Mouse (Mus musculus) liver (tissue): ENCODE results near the gene Hddc3.
"Not testable (repeated sequence)": the region's sequence is repeated elsewhere in the genome, so short reads cannot be mapped to it uniquely, and the experiment has no call there.

ENCODE experiments used
- DNase-seq: peaks from one replicate; pipeline ENCODE4 v3.0.0-alpha.2; 2020; ENCODE audit warnings: mixed read lengths

Hddc3 gene

DNA sequence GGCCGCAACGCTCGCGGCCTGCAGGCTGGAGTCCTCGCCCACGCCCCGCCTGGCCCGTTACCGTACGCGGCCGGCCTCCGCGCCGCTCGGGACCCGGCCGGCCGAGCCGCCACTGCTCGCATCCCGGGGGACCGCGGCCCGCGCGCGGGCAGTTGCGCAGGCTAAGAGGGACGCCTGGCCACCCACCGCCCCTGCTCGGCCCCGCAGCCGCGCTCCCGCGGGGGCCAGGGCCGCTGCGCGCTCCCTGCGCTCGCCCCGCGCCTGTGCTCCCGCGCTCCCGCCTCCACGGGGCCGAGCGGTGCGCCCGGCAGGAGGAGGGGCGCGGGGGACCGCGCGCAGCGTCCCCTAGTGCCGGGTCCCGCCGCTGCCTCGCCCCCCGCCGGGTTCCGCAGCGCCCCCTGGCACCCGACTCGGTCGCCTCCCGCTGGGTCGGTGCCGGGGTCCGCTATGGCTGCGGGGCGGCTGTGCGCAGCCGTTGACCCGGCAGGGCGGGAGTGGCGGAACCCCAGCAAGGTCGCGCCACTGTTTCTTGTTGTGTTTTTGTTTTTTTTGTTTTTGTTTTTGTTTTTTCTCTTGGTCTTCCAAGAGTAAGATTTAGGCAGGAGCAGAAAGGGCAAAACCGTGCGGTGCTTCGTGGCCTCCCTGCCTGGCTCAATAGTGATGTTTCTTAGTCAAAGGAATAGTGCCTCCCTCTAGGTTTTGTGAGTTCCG lies 28.3 kb downstream of the Hddc3 start, which contains the start of gene Man2a2:
Gene Man2a2, minus strand, starts transcription at position 335 of the 711 bp plus-strand sequence.
- peak; percentile 68 for DNase-seq

DNA sequence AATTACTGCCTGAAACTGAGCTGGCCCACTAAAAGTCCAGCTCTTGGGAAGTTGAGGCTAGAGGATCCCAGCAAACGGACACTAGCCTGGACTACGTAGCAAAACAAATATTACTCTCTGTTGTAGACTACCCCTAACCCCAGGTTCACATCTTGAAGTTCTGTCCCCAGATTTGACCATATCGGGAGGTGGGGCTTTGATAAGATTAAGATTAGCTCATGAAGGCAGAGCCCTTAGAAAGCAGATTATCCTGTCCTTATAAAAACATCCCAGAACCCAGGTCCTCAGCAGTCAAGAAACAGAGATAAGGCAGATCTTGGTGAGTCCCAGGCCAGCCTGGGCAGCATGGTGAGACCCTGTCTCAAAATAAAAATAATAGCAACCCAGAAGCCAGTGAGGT lies 29.3 kb downstream of the Hddc3 start:
- DNase-seq: no peak

DNA sequence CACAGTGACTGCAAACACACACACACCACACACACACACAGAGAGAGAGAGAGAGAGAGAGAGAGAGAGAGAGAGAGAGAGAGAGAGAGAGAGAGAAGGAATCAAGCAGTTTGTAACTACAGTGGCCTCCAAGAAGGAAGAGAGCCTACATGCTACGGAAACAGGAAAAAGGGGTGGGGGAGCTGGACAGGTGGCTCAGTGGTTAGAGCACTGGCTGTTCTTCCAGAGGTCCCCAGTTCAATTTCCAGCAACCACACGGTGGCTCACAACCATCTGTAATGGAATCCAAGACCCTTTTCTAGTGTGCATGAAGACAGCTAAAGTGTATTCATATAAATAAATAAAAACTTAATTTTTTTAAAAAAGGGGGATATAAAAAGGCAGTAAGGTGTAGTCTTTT lies 29.8 kb downstream of the Hddc3 start:
- no peak for DNase-seq

DNA sequence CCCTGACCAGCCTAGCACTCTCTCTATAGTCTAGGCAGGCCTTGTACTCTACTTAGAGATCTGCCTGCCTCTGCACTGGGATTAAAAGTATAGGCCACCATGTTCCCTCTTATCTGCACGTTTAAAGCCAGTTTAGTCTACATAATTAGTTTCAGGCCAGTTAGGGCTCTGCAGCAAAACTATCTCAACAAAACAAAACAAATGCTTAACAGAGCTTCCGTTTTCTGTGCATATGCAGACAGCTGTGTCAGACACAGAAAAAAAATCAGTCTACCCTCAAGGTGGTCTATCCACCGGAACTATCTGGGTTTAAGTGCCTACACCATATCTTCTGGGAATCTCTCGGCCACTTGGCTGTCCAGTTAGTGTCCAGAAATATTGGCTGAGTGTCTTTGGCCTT lies 30.4 kb downstream of the Hddc3 start:
- no peak for DNase-seq

DNA sequence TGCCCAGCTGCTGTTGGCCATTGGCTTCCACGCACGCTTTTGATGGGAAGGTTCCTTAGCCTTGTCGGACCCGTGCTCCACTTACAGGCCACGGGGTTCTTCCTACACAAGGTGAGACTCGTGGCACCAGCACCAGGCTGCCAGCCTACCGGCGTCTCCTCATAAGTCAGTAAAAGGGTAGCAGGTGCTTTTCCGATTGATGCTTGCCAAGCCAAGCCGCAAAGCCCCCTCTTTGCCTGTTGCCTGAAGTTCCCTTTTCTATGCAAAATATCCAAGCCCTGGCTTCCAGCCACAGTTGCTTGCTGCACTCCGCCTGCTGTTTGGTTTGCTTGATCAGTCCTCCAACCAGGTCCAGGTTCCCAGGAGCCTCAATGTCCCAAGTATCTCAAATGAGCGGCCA lies 30.9 kb downstream of the Hddc3 start:
- no peak for DNase-seq

DNA sequence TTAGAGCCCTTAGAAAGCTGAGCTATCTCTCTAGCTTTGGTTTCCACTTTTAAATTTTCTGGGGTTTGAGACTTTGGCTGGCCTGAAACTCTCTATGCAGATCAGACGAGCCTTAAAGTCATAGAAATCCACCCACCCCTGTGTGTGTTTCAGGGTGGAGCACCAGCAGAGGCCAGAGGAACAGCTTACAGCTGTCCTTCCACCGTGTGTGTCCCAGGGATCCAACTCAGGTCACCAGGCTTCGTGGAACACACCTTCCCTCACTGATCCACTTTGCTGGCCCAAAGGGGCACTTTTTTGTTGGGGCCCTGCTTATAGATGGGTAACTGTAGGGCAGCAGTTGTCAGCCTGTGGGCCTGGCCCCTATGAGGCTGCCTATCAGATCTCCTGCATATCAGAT lies 31.4 kb downstream of the Hddc3 start:
- DNase-seq: no peak

DNA sequence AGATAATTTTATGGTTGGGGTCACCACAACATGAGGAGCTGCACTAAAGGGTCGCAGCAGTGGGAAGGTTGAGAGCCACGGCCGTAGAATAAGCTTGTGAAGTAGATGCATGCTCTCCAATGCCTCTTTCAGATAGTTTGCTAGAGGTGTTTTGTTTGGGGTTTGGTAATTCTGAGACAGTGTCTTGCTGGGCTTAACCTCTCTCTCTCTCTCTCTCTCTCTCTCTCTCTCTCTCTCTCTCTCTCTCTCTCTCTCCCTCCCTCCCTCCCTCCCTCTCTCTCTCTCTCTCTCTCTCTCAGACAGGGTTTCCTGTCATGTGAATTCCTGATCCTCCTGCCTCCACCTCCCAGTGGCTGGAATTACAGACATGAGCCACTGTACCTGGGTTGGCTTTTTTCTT lies 31.8 kb downstream of the Hddc3 start:
- no peak for DNase-seq

DNA sequence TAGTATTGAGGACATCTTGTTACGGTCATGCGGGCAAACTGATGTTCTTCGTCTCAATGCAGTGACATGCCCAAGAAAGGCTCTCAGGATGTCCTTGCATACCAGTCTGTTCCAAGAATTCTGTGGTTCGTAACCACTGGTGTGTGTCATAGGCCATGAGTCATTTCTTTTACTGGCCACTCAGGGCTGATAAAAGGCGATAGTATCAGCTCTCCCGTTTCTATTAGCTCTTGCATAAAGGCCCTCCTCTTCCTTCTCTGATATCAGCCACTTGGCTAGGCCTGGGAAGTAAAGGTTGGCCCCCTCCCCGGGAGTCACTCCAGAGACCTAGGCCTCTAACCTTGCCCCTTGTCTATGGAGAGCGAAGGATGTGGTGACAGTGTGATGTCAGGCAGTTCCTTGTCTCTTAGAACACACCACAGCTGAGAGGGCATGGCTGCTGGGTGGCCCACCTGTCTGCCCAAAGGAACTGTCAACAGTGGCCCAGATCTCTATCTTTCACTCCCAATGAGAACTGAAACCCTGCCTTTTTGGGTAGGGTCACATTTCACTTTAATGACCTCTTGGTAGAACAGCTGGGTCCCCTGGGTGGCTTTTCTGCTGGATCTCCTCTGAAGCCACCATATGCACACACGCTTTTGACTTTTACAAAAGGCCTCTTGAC lies 32.6 kb downstream of the Hddc3 start:
- no peak for DNase-seq

DNA sequence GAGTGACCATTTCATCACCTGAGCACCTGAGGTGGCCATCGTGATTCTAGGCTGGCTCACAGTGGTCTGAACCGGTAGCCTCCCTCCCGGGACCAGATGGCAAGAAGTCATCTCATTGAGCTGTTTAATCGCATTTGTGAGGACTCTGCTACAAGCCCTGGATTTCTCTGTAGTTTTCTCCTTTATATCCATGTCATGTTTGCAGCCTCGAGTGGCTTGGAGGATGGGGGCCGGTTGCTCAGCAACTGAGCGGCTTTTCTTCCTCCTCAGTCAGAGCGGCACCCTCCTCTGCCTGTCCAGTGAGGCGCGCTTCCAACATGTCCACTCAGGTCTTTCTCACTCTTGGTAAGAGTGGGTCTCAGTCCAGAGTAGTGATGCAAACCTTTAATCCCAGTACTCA lies 33.3 kb downstream of the Hddc3 start:
- no peak for DNase-seq

DNA sequence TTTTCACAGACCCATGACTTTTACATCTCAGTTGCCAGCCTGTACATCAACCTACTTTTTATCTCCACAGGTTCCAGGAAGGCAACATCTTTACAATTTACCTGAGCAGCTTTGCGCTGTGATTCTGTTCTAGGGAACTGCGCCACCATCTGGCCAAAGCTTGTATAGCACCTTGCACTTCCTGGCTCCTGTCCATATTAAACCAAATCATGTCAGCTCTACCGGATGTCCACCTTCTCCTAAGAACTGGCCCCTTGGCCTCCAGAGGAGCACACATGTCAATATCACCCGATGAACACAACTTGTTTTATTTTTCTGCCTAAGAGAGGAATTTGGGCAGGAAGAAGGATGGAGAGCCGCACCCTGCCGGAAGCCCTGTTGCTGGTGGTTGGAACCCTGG lies 34.6 kb downstream of the Hddc3 start:
- DNase-seq: peak; percentile 65

DNA sequence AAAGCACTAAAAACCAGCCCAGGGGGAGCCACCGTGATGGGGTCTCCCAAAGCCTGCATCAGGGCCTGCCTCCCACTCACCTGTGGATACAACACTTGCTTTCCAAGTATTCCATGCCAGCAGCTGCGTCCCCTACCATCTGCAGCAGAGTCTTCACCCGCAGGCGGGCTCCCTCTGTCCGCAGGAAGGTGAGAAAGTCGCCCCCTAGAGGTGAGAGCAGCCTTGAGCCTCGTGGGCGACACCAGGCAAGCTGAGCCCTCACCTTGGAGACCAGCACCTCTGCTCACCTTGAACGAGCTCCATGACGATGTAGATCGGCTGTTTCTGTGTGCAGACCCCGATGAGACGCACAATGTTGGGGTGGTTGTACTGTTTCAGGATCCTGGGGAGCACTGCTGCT lies 36.6 kb downstream of the Hddc3 start:
- peak; percentile 46 for DNase-seq

DNA sequence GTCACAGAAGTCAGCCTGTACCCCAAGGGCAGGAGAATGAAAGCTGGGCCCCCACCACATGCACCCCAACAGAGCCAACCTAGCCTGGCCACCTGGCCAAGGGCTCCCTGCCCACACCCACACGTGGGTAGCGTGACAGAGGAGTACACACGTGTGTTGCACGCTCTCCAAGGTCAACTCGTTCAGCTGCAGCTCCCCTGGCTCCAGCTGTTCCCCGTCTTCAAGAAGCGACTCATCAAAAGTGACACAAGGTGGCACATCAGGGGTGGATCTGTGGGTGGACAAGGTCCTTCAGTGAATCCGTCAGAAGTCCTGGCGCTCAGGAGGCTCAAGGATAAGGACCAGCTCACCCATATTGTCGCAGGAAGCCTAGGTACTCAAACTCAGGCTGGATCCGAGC lies 40.0 kb downstream of the Hddc3 start:
- no peak for DNase-seq

DNA sequence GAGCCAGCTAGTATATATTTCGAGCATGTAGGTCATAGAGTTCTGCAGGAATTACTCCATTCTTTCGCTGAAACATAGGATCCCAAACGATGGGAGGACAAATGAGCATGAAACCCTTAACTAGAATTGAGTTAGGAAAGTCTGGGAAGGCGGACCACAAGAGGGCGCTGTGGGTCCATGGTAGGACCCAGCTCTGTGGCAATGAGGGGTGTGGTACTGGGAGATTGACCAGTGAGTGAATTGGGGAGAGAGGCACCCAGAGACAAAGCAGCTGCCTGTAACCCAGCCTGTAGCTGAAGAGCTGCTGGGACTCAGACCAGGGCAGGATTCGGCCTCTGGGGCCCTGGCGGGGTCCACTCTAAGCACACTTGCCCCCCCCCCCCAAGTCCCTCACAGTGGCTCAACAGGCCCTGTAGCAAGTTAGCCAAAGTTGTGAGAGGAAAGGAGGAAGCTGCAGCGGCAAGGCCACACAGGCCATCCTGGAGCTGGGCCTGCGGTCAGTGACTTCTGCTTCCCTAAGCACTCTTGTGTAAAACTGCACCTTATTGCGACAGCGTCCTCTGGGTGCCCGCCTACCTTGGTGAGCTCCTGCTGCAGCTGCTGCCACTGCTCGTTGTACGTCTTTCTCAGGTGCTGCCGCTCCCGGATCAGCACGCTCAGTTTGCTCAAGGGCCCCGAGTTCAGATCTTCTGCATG lies 43.5 kb downstream of the Hddc3 start:
- peak; percentile 87 for DNase-seq

DNA sequence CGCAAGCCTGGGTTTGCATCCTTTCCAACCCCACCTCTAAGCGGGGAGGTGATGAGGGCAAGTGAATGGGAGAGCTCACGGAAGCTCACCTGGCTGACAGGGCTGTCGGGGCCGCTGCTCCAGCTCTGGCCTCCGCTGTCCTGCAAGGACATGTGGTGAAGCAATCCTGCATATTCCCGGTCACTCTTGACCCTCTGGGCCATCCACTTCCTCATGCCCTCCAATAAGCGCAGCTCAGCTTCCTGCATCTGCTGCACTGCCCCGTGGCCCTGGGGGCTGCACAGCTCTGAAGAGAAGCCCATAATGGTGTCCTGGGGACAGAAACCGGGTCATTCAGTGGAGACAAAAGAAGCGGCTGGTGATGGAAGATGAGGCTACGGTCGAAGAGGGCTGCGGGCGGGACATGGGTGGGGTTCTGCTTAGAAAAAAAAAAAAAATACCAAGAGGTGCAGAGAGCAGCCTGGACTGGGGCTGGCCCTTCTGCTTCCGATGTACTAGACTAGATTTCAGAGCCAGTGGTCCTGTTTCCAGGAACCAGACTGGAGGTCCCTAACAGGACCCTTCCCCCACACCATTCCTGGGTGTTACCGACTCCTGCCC lies 44.2 kb downstream of the Hddc3 start:
- DNase-seq: no peak

DNA sequence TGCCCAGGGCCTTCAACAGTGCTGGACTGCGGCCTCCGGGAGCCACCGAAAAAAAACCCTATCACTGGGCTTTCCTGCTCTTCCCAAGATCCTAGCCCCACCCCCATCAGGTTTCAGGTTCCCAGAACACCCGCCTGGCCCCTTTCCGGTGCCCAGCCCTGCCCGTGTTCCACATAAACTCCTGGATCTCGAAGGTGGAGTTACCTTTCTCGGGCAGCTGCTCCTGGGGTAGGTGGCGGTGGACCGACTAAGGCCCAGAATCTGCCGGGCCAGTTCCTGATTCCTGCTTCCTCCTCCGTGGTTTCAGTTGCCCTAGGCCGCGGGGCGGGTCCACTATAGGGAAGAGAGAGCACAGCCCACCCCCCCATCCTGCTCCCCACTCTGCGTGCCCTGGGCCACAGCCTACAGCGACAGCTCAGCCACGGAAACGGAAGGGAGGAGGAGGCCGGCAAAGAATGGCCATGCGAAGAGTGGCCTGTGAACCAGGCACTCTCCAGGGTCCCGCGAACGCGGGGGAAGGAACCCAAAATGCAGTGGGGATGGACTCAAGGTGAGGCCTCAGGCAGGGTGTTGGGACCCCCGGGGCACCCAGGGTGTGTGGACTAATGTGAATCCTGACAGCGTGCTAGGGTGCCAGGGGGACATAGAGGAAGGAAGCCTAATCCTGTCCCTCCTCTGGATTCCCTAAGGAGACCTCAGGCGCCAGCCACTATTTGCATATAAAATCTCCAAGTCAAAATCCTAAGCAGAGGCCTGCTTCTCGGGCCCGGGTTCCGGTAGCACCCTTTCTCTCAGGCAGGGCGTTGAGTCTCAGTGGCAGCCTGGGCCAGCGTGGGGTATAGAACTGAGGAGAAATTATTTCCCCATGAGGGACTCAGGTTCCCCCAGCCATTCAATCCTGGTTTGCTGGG lies 45.0 kb downstream of the Hddc3 start, which contains the start of gene Fes:
Gene Fes, minus strand, starts transcription at position 314 of the 911 bp plus-strand sequence.
- DNase-seq: peak; percentile 65

DNA sequence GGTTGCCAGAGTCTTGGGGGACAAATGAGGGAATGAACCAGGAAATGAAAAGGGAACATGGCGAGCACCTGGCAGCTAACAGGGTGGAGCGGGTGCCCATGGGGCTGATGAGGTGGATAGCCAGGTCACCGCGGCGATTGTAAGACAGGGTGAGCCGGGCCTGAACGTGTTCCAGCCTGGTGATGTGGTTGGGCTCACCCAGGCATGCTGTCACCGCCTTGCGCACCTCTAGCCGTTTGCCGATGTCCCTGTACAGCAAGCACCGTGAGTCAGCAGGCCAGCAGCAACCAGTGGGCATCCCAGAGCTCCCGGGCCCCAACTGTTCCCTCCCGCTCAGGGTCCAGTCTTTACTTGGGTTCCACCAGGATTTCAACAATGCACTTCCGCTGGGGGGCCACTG lies 49.2 kb downstream of the Hddc3 start:
- DNase-seq: no peak

DNA sequence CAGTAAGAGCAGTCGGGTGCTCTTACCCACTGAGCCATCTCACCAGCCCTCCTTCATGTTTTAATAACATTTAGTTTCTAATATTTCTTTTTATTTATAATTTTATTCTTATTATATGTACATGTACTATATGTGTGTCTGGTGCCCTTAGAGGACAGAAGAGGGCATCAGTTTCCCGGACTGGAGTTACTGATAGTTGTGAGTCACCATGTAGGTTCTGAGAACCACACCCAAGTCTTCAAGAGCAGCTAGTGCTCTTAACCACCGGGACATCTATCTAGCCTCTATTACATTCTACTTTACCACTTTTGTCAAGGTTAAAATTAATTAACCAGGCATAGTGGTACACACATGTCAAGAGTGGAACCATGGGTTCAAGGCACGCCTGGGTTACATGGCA lies 51.7 kb downstream of the Hddc3 start:
- DNase-seq: no peak

DNA sequence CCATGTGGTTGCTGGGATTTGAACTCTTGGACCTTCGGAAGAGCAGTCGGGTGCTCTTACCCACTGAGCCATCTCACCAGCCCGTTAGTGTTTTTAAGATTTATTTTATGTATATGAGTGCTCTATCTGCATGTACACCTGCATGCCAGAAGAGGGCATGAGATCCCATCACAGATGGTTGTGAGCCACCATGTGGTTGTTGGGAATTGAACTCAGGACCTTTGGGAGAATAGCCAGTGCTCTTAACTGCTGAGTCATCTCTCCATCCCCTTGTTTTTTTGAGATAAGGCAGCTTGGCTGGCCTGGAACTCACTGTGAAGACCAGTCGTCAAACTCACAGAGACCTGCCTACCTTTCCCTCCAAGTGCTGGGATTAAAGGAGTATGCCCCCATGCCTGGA lies 53.5 kb downstream of the Hddc3 start:
- DNase-seq: not testable (repeated sequence)

DNA sequence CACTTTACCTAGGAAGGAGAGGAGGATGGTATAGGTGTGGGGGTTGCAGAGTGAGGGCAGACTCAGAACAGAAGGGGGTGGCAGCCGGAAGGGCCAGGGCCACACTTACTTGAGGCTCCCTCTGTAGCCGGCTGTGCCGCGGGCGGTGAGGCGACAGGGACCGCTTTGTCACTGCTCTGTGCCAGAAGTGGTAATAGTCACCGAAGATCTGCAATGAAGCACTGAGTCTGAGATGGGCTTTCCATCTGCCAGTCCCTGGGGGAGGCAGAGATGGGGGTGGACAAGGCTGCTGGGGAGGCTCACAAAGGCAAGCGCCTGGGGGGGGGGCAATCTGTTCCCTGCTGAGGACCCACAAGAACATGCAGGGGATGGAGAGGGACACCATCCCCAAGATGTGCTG lies 55.1 kb downstream of the Hddc3 start:
- DNase-seq: no peak

DNA sequence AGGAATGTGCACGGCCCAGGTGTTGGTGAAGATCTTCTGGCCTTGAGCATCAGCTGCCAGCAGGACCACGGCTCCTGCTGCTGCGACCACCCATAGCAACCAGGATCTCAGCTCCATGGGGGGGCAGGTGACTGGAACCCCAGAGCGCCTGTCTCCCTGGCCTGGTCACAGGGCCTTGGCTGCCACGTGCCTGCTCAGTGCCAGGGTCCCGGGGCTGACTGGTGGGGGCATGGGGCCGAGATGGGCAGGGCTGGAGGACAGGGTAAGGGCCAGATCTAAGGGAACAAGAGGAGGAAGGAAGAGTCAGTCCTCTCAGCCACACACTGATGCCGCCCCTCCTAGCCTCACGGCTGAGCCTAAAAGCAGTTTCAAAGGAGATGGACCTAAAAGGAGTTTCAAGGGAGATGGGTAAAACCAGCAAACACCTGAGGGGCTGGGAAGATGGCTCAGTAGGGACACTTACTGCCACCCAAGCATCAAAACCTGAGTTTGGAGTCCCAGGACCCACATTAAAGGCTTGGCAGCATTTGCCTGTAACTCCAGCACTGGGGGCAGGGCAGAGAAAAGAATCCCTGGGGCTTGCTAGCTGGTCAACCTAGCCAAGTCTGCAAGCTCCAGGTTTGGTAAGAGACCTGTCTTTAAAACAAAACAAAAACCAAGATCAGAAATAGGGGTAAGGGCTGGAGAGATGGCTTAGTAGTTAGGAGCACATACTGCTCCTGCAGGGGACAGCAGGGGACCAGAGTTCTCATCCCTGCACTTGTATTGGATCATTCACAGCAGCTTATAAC lies 55.9 kb downstream of the Hddc3 start:
- no peak for DNase-seq

DNA sequence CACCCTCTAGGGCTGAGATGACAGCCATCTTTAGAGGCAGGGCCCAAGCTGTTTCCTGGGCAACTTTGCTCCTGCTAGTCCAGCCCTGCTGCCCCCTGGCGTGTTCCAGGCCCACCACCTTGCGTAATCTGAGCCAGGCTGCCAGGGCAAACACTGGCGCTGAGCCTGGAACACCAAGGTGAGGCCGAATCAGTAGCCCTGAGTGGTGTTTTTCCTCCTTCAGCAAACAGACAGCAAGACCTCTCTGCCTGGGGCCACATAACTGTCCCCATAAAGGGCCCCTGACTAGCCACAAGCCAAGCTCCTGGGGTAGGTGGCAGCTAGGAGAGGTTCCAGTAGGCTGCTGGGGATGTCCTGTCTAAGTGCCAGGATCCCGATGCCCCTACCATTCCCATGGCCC lies 57.2 kb downstream of the Hddc3 start:
- peak; percentile 53 for DNase-seq
